Mouse (Mus musculus): ENCODE results near the gene Ffar4.

The Ffar4 gene

GRCm38 (mm10) chr19:38096231-38096630 lies 640 bp upstream of the Ffar4 start:
- in situ Hi-C loops (cut with MboI, MseI), result no loop called here

- in situ Hi-C loops (cut with MboI, MseI), result loop anchor here (10.0 kb wide), 1 partner anchor 1613 kb away; no protein-coding TSS in a partner anchor
Observed at GRCm38 (mm10) chr19:38107871-38108270, 11.0 kb downstream of the Ffar4 start.

- in situ Hi-C loops (cut with MboI, MseI), result loop anchor here (10.0 kb wide), 1 partner anchor 1615 kb away; no protein-coding TSS in a partner anchor
Observed at GRCm38 (mm10) chr19:38109506-38110242, 12.8 kb downstream of the Ffar4 start.

GRCm38 (mm10) chr19:38111056-38111455 lies 14.2 kb downstream of the Ffar4 start:
- in situ Hi-C loops (cut with MboI, MseI), result no loop called here

DNA sequence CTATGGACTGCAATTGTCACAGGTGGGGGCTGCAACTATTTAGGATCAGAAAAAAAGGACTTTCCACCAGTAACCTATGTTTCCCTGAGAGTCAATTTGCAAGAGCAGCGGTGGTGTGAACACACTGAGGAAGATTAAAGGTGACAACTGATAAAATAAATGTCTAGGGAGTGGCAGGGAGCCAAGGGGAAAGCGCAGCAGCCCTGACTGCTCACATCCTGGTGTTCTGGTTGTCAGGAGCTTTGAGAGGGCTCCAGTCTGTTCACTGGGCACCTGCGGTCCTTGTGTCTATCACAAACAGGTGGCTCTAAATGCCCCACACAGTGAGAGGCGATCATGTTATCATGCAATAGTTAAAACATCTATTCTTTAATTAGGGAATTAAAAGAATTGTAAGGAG lies 15.7 kb downstream of the Ffar4 start:
- in situ Hi-C loops (cut with MboI, MseI), result no loop called here

DNA sequence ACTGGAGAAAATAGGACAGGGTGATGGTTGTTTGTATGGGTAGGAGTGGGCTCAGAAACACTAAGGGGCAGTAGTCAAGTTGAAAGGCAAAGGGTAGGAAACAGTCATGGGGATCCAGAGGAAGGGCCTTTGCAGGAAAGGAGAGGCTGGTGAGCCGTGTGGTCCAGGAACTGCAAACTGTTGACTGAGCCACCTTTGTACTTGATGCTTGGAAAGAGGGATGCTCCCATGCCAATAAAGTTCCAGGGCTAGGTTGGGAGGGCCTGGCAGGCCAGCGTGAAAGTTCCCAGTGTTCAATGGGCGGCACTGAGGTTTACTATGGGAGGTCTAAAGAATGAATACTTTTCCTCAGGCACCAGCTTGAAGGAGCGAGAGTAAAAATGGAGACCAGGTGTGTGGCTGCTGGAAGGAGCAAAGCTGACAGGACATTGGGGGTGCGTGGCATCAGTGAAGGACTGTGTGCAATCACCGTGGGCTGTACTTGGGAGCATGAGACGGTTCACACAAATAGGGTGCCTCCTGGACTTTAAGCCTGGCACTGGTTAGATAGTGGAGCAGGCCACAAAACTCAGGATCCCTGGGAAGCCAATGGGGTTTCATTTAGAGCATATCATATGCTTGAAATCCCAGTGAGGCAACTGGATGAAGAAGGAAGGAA lies 18.1 kb downstream of the Ffar4 start:
- in situ Hi-C loops (cut with MboI, MseI), result no loop called here

DNA sequence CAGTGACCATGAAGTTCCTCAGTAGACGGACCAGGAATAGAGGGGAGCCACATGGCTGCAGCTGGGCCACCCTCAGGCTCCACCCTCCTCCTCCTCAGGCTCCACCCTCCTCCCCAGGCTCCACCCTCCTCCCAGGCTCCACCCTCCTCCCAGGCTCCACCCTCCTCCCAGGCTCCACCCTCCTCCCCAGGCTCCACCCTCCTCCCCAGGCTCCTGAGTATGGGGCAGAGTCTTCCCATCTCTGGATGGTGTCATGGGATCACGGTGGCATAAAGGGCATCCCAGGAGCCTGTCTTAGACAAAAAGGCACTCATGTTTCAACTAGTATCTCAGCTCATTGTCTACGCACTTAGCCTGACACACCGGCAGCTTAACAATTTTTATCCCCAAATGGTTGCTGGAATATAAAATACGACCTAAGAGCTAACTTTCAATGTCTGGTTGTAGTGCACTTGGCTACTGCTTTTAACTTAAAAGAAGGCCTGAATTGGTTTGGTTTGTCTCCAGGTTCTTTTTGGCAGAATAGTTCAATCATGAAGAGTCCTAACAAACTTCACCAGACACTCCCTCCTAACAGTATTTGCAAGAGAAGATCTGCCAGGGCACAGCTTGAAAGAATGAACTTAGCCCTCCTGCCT lies 23.4 kb downstream of the Ffar4 start:
- in situ Hi-C loops (cut with MboI, MseI), result no loop called here

DNA sequence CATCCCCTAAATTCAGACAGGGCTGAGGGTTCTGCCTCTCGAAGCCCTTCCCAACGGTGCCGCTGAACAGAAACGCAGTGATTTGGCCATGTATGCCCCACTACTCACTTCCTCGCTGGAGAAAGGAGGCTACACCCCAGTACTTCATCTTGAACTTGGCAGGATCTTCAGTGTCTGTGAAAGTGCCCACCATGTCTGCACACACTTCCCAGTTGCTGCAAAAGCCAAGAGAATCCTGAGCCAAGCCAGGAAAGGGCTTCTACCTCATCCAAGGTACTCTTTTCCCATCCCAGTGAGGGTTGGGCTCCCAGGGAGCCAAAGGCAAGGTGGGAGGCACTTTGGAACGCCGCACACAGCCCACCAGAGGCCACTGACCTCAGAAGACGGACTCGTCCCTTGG lies 27.1 kb downstream of the Ffar4 start:
- in situ Hi-C loops (cut with MboI, MseI), result no loop called here

- in situ Hi-C loops (cut with MboI, MseI), result no loop called here
Observed at GRCm38 (mm10) chr19:38124401-38125218, 27.7 kb downstream of the Ffar4 start.

GRCm38 (mm10) chr19:38125219-38125610 lies 28.3 kb downstream of the Ffar4 start, which contains the start of gene Rbp4:
Gene Rbp4, minus strand, starts transcription at chr19:38125281.
- in situ Hi-C loops (cut with MboI, MseI), result no loop called here

DNA sequence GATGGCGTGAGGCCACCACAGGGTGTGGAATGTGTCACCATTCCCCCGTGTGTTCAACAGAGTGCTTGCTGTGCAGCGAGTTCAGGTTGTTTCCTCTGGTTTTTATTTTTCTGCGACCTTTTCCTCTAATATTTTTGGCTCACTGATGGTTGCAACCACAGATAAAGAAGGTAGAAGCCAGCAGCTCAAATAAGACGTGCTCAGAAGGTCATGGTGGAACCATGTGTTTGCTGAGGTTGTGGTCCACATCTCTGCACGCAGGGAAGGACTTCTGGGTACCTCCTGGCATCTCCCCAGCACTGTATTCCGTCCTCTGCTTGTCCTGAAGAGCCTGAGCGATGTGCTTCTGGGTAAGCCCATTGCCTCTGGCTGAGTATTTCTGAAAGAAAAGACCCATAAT lies 29.8 kb downstream of the Ffar4 start:
- in situ Hi-C loops (cut with MboI, MseI), result no loop called here

- in situ Hi-C loops (cut with MboI, MseI), result no loop called here
Observed at GRCm38 (mm10) chr19:38132481-38132880, 35.6 kb downstream of the Ffar4 start, which contains the start of gene Pde6c. Gene Pde6c, plus strand, starts transcription at chr19:38132781.

GRCm38 (mm10) chr19:38133986-38134385 lies 37.1 kb downstream of the Ffar4 start:
- in situ Hi-C loops (cut with MboI, MseI), result no loop called here

DNA sequence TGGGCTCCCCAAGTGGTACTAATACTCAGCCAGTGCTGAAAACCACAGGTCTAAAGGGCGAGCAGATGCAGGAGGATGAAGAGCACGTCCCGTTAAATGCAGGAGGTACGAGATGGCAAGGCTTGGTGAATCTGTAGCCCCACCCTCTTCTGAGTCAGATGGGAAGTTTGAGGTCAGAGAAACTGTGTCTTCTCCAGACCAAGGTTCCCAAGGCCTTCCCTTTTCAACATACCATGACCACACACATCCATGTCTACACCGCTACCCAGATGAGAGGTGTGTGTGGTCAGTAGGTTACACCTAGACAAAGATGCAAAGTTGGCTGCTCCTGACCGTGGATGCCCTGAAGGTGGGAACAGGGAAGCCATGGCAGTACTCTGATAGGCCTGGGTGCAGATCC lies 37.9 kb downstream of the Ffar4 start:
- in situ Hi-C loops (cut with MboI, MseI), result no loop called here

GRCm38 (mm10) chr19:38143540-38144271 lies 46.8 kb downstream of the Ffar4 start:
- in situ Hi-C loops (cut with MboI, MseI), result no loop called here

- in situ Hi-C loops (cut with MboI, MseI), result no loop called here
Observed at GRCm38 (mm10) chr19:38156243-38156642, 59.4 kb downstream of the Ffar4 start.

- in situ Hi-C loops (cut with MboI, MseI), result no loop called here
Observed at GRCm38 (mm10) chr19:38161648-38162354, 64.9 kb downstream of the Ffar4 start.

Measured in T-helper 2 cell (primary cell).